Mouse (Mus musculus): Measurements from ENCODE around the gene Ces4a. TPM values are rescaled to one million over a fixed set of nuclear protein-coding genes. Genes with fewer than 3 reads are reported as not detected.
A peak's percentile ranks its signal among the peaks of the same experiment; 100 is the strongest.

Gene Ces4a
- polyA plus RNA-seq, 1 experiment from 2014 or later, result not detected

DNA sequence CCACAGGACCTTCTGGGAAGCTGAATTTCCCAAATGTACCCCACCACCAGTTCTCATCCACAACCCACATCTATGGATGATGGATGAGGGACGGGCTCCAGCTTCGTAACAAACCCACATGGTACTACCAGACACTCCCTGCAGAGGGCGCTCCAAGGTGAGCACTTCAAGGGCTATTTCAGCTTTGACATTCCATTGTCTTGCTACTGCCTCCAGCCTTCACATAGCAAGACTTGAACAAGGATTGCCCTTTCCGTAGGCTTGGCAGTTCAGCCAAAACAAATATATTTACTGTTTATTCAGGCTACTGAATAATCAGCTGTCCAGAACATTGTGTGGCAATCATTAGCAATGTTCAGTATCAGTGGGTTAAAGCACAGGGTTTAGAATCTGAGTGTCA, 6.8 kb downstream of the Ces4a start:
- no peak overlapping the region for H3K27ac ChIP-seq (ENCODE audit: low read depth, low read length)
- WGBS, result 29% methylated on average over 4 of the region's 4 CpGs
- no peaks in the 10 kb centered on the region for H3K27me3 ChIP-seq (ENCODE audit: control insufficient read depth, insufficient read depth, low read length)
- H3K4me2 ChIP-seq (ENCODE audit: low read depth, low read length, severe bottlenecking), result no peak overlapping the region
- no peaks in the 10 kb centered on the region for H3K9me3 ChIP-seq (ENCODE audit: control insufficient read depth, low read length)
- H3K4me3 ChIP-seq (ENCODE audit: low read depth, low read length), result no peak overlapping the region
- no peaks in the 10 kb centered on the region for H3K36me3 ChIP-seq (ENCODE audit: control insufficient read depth, insufficient read depth, low read length)
- ATAC-seq (replicated peaks; ENCODE audit: low FRiP score), result no peak
- peak; percentile 74 for DNase-seq (ENCODE audit: low spot score)
- no peak overlapping the region for H3K9ac ChIP-seq (ENCODE audit: low read length)
- H3K4me1 ChIP-seq (replicated peaks; ENCODE audit: control insufficient read depth, insufficient read depth, low read length), result no peaks in the 10 kb centered on the region

DNA sequence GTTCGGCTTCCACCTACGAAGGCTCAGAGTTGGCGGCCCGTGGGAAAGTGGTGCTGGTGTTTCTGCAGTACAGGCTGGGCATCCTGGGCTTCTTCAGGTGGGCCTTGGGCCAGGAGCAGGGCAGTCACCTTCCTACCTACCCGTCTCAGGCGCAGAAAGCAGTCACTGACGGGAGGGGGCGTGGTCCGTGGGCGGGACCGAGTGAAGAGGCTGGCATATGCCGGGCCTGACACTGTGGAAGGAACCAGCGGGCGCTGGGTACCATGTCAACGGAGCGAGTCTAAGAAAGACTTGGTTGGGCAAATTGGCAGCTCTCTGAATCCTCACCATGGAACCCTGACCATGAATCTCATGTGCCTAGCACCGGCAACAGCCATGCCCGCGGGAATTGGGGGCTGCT, 10.8 kb downstream of the Ces4a start:
- Histone ChIP-seq H3K27me3 (ENCODE audit: control insufficient read depth, insufficient read depth, low read length) (no peaks in the 10 kb centered on the region), H3K4me3 (ENCODE audit: low read depth, low read length) (no peak overlapping the region), H3K4me1 (replicated peaks; ENCODE audit: control insufficient read depth, insufficient read depth, low read length) (no peaks in the 10 kb centered on the region), H3K27ac (ENCODE audit: low read depth, low read length) (no peak overlapping the region), H3K4me2 (ENCODE audit: low read depth, low read length, severe bottlenecking) (no peak overlapping the region), H3K36me3 (ENCODE audit: control insufficient read depth, insufficient read depth, low read length) (no peaks in the 10 kb centered on the region), H3K9ac (ENCODE audit: low read length) (no peak overlapping the region), H3K9me3 (ENCODE audit: control insufficient read depth, low read length) (no peaks in the 10 kb centered on the region)
- no peak for DNase-seq (ENCODE audit: low spot score)
- WGBS, result 40% methylated on average over 19 of the region's 19 CpGs
- peak; percentile 53; the same call in 1 of the 2 replicates for ATAC-seq (replicated peaks; ENCODE audit: low FRiP score)

DNA sequence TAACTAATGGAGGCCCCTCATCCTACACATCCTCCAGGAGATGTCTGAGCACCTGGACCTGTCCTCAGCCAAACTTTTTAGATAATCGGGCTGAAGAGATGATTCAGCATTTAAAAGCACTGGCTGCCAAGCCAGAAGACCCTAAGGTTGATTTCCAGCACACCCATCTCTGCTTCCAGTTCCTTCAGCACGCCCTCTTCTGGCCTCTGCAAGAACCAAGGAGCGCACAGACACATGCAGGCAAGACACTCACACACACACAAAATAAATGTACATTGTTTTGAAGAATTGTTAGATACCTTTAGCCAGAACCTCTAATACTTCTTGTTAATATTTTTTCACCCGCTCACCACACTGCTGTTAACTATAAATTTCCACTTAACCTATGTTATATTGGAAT, 20.1 kb downstream of the Ces4a start:
- no peaks in the 10 kb centered on the region for H3K36me3 ChIP-seq (ENCODE audit: control insufficient read depth, insufficient read depth, low read length)
- ATAC-seq (replicated peaks; ENCODE audit: low FRiP score), result no peak
- H3K4me2 ChIP-seq (ENCODE audit: low read depth, low read length, severe bottlenecking), result no peak overlapping the region
- no peaks in the 10 kb centered on the region for H3K9me3 ChIP-seq (ENCODE audit: control insufficient read depth, low read length)
- no peak overlapping the region for H3K9ac ChIP-seq (ENCODE audit: low read length)
- H3K4me1 ChIP-seq (replicated peaks; ENCODE audit: control insufficient read depth, insufficient read depth, low read length), result peaks cover 7% of the 10 kb centered on the region; the same call in 1 of the 2 replicates
- peaks cover 2% of the 10 kb centered on the region; the same call in 1 of the 2 replicates for H3K27me3 ChIP-seq (ENCODE audit: control insufficient read depth, insufficient read depth, low read length)
- no peak overlapping the region for H3K4me3 ChIP-seq (ENCODE audit: low read depth, low read length)
- no peak for DNase-seq (ENCODE audit: low spot score)
- 63% methylated on average over 4 of the region's 4 CpGs for WGBS
- H3K27ac ChIP-seq (ENCODE audit: low read depth, low read length), result no peak overlapping the region

DNA sequence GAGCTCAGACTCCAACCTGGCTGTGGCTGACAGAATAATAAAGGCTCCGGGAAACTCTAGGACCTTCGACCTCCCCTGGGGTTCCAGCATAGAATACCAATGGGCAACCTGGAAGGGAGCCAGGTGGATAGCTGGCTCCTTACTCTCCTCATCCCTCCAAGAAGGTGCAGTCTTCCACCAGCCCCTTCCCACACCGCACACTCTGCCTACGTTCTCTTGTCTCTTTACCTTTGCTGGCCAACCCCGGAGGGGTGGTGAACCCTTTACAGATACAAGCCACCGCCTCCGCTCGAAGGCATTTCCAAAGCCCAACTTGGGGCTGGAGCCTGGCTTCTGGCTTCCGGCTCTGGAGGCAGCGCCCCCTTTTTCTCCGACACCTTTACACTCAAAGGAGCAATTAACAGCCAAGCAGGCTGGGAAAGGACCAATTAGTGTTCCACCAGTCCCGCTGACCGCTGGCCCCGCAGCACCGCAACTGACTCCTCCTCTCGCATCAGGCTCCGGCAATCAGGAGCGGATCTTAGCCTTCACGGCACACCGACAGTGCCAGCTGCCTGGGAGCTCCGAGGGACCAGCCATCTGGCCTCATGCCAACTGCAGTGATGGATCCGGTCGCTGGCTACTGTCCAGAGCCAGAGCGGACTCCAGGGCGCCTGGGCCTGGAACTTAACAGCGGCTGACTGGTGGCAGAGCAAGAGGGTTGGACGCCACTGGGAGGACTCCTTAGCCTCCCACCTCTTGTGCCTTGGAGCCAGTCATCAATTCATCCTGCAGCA, 21.2 kb downstream of the Ces4a start:
- ATAC-seq (replicated peaks; ENCODE audit: low FRiP score) (peak; percentile 80), DNase-seq (ENCODE audit: low spot score) (peak; percentile 81)
- peaks cover 2% of the 10 kb centered on the region; the same call in 1 of the 2 replicates for H3K27me3 ChIP-seq (ENCODE audit: control insufficient read depth, insufficient read depth, low read length)
- peak overlapping the region; percentile 33 for H3K9ac ChIP-seq (ENCODE audit: low read length)
- no peaks in the 10 kb centered on the region for H3K9me3 ChIP-seq (ENCODE audit: control insufficient read depth, low read length)
- peak overlapping the region; percentile 15 for H3K4me3 ChIP-seq (ENCODE audit: low read depth, low read length)
- WGBS, result 1% methylated on average over 27 of the region's 27 CpGs
- peak overlapping the region; percentile 47 for H3K4me2 ChIP-seq (ENCODE audit: low read depth, low read length, severe bottlenecking)
- H3K36me3 ChIP-seq (ENCODE audit: control insufficient read depth, insufficient read depth, low read length), result no peaks in the 10 kb centered on the region
- peaks cover 7% of the 10 kb centered on the region; the same call in 1 of the 2 replicates for H3K4me1 ChIP-seq (replicated peaks; ENCODE audit: control insufficient read depth, insufficient read depth, low read length)
- H3K27ac ChIP-seq (ENCODE audit: low read depth, low read length), result peak overlapping the region; percentile 25; the same call in 1 of the 2 replicates

DNA sequence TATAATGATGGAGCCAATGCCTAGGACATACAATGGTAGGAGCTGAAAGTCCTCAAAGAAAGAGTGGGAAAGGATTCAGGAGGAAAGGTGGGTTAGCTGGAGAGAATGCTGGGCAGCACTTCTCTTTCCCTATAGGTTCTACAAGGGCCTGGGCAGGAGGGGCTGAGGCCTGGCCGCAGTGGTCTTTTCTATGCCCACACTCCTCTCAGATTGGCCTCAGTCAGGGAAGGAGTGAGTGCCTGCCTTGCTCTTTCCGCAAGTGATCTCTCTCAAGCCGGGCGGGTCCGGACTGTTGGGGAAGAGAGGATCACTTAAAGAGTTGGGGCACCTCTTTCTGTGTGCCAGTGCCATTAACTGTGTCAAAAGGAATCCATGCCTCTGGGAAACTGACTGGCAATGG, 22.7 kb downstream of the Ces4a start:
- WGBS, result 93% methylated on average over 5 of the region's 5 CpGs
- DNase-seq (ENCODE audit: low spot score) (peak; percentile 40), ATAC-seq (replicated peaks; ENCODE audit: low FRiP score) (no peak)
- Histone ChIP-seq H3K27ac (ENCODE audit: low read depth, low read length) (no peak overlapping the region), H3K4me3 (ENCODE audit: low read depth, low read length) (no peak overlapping the region), H3K4me2 (ENCODE audit: low read depth, low read length, severe bottlenecking) (no peak overlapping the region), H3K9me3 (ENCODE audit: control insufficient read depth, low read length) (no peaks in the 10 kb centered on the region), H3K9ac (ENCODE audit: low read length) (no peak overlapping the region), H3K36me3 (ENCODE audit: control insufficient read depth, insufficient read depth, low read length) (no peaks in the 10 kb centered on the region), H3K4me1 (replicated peaks; ENCODE audit: control insufficient read depth, insufficient read depth, low read length) (peaks cover 7% of the 10 kb centered on the region; the same call in 1 of the 2 replicates), H3K27me3 (ENCODE audit: control insufficient read depth, insufficient read depth, low read length) (peaks cover 2% of the 10 kb centered on the region; the same call in 1 of the 2 replicates)

DNA sequence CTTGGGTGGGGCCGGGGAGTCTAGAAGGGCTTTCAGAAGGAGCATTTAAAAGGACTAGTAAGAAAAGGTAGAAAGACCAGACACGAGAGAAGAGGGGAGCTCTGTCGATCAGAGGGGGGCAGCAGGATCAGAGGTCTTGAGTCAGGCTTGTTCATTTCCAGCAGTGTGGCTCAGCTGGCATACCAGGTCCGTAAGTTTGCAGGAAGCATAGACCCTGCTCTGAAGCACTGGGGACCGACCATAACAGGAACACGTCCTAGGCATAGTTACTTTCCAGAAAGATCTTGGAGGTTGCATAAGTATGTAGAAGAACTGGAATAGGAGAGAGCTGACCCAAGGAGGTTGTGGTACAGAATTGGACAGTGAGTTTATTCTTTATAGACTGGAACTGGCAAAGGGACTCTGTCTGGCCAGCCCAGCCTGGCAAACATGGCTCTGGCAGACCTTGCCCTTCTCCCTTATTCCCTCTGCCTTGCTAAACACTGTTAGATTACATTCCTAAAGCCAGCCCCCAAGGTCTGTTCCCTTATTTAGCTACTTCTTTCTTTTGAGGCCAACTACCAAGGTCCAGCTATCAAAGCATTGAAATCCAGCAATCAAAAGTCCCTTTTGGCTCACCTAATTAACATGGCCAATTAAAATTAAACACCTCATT, 23.6 kb downstream of the Ces4a start:
- H3K27me3 ChIP-seq (ENCODE audit: control insufficient read depth, insufficient read depth, low read length), result peaks cover 2% of the 10 kb centered on the region; the same call in 1 of the 2 replicates
- H3K9ac ChIP-seq (ENCODE audit: low read length), result no peak overlapping the region
- 76% methylated on average over 6 of the region's 6 CpGs for WGBS
- no peaks in the 10 kb centered on the region for H3K9me3 ChIP-seq (ENCODE audit: control insufficient read depth, low read length)
- H3K27ac ChIP-seq (ENCODE audit: low read depth, low read length), result no peak overlapping the region
- ATAC-seq (replicated peaks; ENCODE audit: low FRiP score) (0 out of 2 replicates have a peak, but pooled peaks have one; percentile 6), DNase-seq (ENCODE audit: low spot score) (peak; percentile 45)
- no peak overlapping the region for H3K4me2 ChIP-seq (ENCODE audit: low read depth, low read length, severe bottlenecking)
- peaks cover 7% of the 10 kb centered on the region; the same call in 1 of the 2 replicates for H3K4me1 ChIP-seq (replicated peaks; ENCODE audit: control insufficient read depth, insufficient read depth, low read length)
- no peak overlapping the region for H3K4me3 ChIP-seq (ENCODE audit: low read depth, low read length)
- H3K36me3 ChIP-seq (ENCODE audit: control insufficient read depth, insufficient read depth, low read length), result no peaks in the 10 kb centered on the region

DNA sequence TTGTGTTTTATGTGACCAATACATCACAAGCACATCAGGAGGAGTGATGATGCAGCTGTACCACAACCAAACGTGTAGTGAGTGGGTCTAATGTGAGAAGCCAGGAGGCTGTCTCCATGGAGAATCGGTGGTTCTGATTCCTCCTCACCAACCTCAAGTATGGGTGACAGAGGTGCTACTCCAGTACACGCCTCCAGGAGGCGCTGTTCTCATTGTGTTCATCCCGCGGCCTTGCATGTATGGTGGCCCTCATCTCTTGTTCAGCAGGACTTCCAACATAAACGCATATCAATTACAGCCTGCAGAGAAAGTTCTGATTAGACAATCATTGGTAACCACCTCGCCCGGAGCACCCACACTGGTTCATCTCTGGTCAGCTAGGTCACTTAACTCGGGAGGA, 26.0 kb downstream of the Ces4a start:
- ATAC-seq (replicated peaks; ENCODE audit: low FRiP score) (no peak), DNase-seq (ENCODE audit: low spot score) (peak; percentile 70)
- H3K27me3 ChIP-seq (ENCODE audit: control insufficient read depth, insufficient read depth, low read length), result peaks cover under 1% of the 10 kb centered on the region; the same call in 1 of the 2 replicates
- H3K4me3 ChIP-seq (ENCODE audit: low read depth, low read length), result no peak overlapping the region
- H3K9me3 ChIP-seq (ENCODE audit: control insufficient read depth, low read length), result no peaks in the 10 kb centered on the region
- H3K36me3 ChIP-seq (ENCODE audit: control insufficient read depth, insufficient read depth, low read length), result no peaks in the 10 kb centered on the region
- 59% methylated on average over 10 of the region's 10 CpGs for WGBS
- no peak overlapping the region for H3K4me2 ChIP-seq (ENCODE audit: low read depth, low read length, severe bottlenecking)
- H3K4me1 ChIP-seq (replicated peaks; ENCODE audit: control insufficient read depth, insufficient read depth, low read length), result peaks cover 3% of the 10 kb centered on the region; the same call in 1 of the 2 replicates
- no peak overlapping the region for H3K9ac ChIP-seq (ENCODE audit: low read length)
- no peak overlapping the region for H3K27ac ChIP-seq (ENCODE audit: low read depth, low read length)

DNA sequence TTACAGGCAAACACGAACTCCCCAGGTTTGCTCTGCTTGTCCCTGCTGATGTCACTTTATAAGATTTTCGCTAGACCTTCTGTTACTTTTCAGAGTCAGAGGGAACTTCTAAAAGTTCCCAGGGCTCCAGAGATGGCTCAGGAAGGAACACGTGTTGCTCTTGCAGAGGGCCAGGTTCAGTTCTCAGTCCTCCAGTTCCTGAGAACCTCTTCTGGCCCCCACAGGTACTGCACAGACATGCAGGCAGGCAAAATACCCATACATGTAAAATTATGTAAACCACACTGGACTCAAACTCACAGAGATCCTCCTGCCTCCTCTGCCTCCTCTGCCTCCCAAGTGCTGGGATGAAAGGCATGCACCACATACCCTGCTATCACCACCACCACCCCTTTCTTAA, 26.5 kb downstream of the Ces4a start:
- no peak overlapping the region for H3K4me2 ChIP-seq (ENCODE audit: low read depth, low read length, severe bottlenecking)
- H3K36me3 ChIP-seq (ENCODE audit: control insufficient read depth, insufficient read depth, low read length), result no peaks in the 10 kb centered on the region
- H3K9ac ChIP-seq (ENCODE audit: low read length), result no peak overlapping the region
- ATAC-seq (replicated peaks; ENCODE audit: low FRiP score) (no peak), DNase-seq (ENCODE audit: low spot score) (peak; percentile 46)
- no peak overlapping the region for H3K4me3 ChIP-seq (ENCODE audit: low read depth, low read length)
- H3K4me1 ChIP-seq (replicated peaks; ENCODE audit: control insufficient read depth, insufficient read depth, low read length), result no peaks in the 10 kb centered on the region; the same call in 1 of the 2 replicates
- H3K27ac ChIP-seq (ENCODE audit: low read depth, low read length), result no peak overlapping the region
- 87% methylated on average over 3 of the region's 3 CpGs for WGBS
- H3K9me3 ChIP-seq (ENCODE audit: control insufficient read depth, low read length), result no peaks in the 10 kb centered on the region
- H3K27me3 ChIP-seq (ENCODE audit: control insufficient read depth, insufficient read depth, low read length), result no peaks in the 10 kb centered on the region; the same call in 1 of the 2 replicates

Data from forebrain, embryonic 11.5 days (tissue).